Mouse (Mus musculus) lung, postnatal 4 days (tissue): ENCODE data around the gene Metap1d.

Experiments
- DNase-seq, 2 experiments: peaks; one replicate each; pipeline ENCODE4 v3.0.0; 2021

Gene Metap1d

DNA sequence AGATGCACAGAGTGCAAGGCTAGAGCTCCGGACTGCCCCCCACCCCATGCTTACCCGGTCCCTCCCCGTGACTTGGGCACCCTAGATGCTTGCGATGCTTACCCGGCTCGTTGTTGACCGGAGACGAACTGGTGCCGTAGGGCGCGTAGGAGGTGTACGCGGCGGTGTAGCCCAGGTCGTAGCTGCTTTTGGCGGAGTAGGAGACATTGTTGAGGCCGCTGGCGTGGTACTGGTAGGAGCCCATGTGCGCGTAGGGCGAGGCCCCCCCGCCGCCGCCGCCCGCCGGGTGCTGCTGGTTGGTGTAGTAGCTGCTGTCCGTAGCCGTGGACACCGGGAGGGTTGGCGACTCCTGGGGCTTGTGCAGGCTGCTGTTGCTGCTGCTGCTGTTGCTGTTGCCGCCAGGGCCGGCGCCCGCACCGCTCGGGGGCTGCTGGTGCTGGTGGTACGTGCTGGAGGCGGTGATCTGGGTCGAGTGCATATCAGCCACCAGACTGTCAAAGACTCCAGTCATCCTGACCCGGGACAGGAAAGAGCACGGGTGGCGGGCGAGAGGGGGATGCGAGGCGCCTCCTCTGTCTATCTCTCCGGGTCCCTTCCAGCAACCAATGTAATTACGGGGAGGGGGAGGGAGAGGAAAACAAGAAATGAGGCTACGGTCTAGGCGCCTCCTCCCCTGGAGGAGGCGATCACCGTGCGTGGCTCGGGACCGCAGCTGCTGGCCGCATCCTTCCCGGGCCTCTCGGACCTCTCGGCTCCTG, 93.0 kb downstream of the Metap1d start:
- DNase-seq = peak; percentile 34 to 49

DNA sequence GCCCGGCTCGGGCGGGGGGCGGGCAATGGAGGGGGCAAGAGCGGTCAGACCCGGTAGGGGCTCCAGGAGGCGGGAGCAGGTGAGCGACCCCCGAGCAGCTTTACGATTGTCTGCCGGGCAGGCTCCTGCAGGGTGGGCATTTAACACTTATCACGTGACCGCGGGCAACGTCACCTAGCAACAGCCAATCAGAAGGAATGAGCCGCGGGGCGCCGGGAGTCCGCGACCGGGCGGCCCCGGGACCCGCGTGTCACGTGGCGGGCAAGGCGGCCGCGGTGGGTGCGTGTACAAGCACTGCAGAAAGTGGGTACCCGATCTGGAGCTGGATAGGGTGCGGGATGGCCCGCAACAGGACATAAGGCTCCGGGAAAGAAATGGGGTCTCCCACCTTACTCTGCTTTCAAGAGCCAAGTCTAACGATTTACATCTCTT, 93.6 kb downstream of the Metap1d start, which contains the start of gene Dlx2:
Gene Dlx2 (minus strand): TSS at position 115 of the 432 bp plus-strand sequence.
- peak in 1 of 2 experiments; percentile 33 for DNase-seq

DNA sequence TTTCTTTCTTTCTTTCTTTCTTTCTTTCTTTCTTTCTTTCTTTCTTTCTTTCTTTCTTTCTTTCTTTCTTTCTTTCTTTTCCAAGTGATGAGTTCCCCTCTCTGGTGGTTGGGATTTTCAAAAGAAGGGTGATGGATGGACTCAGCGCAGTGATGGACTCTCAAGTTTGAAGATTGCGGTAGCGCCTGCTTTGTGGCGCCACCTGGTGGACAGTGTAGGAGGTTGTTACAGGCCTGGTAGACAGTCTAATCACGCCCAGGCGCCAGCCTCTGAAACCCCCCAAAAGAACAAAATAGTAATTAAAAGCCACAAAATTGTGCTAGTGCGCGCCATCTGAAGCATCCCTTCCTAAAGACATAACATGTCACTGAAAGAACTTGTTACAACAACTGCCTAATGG, 94.8 kb downstream of the Metap1d start:
- peak; percentile 73 to 80 for DNase-seq

DNA sequence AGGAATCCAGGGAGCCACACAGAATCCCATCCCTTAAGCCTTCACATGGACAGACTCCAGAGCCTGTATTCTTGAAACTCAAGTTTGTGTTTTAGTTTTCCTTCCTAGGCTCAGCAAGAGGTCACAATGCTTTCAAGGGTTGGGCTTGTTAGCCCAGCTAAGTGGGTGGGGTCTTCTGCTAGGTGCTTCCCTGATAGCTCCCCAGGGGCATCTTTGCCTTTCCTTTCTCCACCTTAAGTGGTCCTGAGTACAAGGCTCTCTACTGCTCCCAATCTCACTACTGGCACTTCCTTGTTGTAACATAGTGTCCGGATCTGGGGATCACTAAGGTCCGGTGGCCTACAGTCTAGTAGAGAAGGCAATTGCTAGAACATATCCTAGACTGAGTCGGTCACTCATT, 97.3 kb downstream of the Metap1d start:
- no peak for DNase-seq

DNA sequence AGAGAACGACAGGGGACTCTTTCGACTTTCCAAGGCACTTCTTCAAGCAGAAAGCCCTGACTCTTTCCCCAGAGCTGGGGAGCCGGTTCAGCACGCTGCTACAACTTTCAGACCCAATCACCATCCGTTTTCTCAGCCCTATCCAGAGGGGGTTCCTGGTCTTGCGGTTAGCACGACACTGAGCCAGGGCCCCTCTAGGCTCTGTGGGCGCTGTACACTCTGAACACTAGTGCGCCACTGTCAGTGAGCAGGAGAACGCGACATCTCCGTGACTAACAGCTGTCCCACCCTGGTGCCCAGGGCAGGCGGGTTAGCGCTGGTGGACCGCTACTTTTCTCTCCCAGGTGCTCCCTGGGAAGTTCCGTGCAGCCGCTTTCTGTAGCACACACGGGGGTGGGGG, 98.6 kb downstream of the Metap1d start:
- no peak for DNase-seq

DNA sequence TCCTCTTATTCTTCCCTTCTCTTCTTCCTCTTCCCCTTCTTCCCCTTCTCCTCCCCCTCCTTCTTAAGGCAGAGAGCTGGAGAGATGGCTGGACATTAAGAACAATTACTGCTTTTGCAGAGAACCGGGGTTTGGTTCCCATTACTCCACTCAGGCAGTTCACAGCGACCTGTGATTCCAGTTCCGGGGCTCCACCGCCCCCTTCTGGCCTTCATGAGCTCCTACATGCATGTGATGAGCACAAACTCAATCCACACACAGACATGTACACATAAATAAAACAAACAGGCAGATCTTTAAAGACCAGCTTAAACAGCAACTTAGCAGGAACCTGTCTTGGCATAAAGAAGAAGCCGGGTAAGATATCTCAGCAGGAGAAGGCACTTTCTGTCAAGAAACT, 103.0 kb downstream of the Metap1d start:
- DNase-seq = no peak

DNA sequence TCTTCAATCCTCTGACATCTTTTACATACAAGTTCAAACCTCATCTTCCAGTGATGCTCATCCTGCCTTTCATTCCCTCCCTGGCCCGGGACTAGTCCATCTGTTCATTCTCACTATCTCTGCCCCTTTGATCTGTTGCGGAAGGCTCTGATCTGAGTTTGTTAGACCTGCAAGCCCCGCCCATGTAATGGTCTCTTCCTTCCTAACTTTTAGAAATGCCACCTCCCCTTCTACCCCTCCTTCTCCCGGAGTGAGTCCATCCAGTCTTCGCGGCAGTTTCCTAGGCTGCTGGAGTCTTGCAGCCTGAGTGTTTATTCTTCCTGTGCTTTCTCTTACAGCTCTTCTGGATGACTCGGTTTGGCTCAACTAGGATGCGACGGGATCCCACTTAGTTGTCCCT, 113.4 kb downstream of the Metap1d start:
- no peak for DNase-seq

DNA sequence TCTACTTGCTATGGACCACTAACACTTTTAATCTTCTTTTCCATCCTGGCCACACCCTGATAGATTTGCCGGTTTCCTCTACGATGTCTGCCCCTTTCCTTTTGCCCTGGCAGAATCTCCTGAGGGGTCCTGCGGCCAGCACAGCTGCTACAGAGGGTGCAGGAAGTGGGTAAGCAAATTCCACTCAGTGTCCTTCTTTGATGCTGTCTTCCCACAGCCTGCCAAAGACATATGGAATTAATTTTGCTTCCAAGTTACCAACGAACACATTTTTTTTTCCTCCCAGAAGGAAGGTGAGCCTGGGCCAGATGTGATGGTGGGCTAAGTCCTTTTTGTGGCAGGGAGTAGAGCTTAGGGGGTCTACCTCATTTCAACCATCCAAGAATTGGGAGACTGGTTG, 120.7 kb downstream of the Metap1d start:
- DNase-seq = no peak
